Mouse (Mus musculus) kidney, adult 2 months (tissue): ENCODE results near the gene Rassf8. TPM values are rescaled to one million over a fixed set of nuclear protein-coding genes. Genes with fewer than 3 reads are reported as not detected.

Experiments used
- DNase-seq: peaks from one replicate; pipeline ENCODE4 v3.0.0; 2021
- H3K27ac ChIP-seq: fragments of 200-500 bp; 2 replicates; pipeline ENCODE4 v1.5.1; 2012; ENCODE audit warnings: low read depth, low read length, control low read depth, inconsistent platforms; ENCODE audit not compliant: insufficient read depth
- H3K27me3 ChIP-seq: fragments of 200-500 bp; replicated peaks from 2 replicates; pipeline ENCODE4 v1.6.1; 2012; ENCODE audit warnings: mild to moderate bottlenecking, moderate library complexity, low read length, inconsistent platforms; ENCODE audit not compliant: control insufficient read depth, insufficient read depth
- H3K36me3 ChIP-seq: fragments of 200-500 bp; 2 replicates; pipeline ENCODE4 v1.6.1; 2012; ENCODE audit warnings: mild to moderate bottlenecking, moderate library complexity, low read length, inconsistent platforms; ENCODE audit not compliant: control insufficient read depth, insufficient read depth
- H3K4me1 ChIP-seq: fragments of 200-500 bp; 2 replicates; pipeline ENCODE4 v1.6.1; 2011; ENCODE audit warnings: low read length; ENCODE audit not compliant: control insufficient read depth, insufficient read depth
- H3K4me3 ChIP-seq: fragments of 200-500 bp; 2 replicates; pipeline ENCODE4 v1.5.1; 2011; ENCODE audit warnings: mild to moderate bottlenecking, low read depth, low read length, control low read depth; ENCODE audit not compliant: insufficient read depth
- CTCF ChIP-seq: fragments of 200-500 bp; conservative IDR thresholded peaks from 2 replicates; pipeline ENCODE4 v1.5.1; 2011; ENCODE audit warnings: low read depth, mild to moderate bottlenecking, control low read depth, low read length, moderate library complexity, mixed read lengths; ENCODE audit not compliant: insufficient read depth, insufficient read length
- POLR2A ChIP-seq: fragments of 200-500 bp; IDR thresholded peaks from one replicate; pipeline ENCODE4 v1.6.1; 2011; ENCODE audit warnings: low read depth, low read length, control low read depth
- WGBS: fragments of 180-500 bp; shearing (Covaris S2); methylation state at CpG from one replicate; pipeline ENCODE4 v1.1.7; 2018; 5-methylcytosine and 5-hydroxymethylcytosine counted together
- polyA plus RNA-seq: library from polyadenylated mRNA; depleted of rRNA; stranded (reverse); fragments of >200 nt; gene quantifications from 2 replicates; pipeline ENCODE4 v1.2.3, GENCODE M21; 2012

Rassf8 gene
- polyA plus RNA-seq, 1 experiment, result 33.9 TPM

DNA sequence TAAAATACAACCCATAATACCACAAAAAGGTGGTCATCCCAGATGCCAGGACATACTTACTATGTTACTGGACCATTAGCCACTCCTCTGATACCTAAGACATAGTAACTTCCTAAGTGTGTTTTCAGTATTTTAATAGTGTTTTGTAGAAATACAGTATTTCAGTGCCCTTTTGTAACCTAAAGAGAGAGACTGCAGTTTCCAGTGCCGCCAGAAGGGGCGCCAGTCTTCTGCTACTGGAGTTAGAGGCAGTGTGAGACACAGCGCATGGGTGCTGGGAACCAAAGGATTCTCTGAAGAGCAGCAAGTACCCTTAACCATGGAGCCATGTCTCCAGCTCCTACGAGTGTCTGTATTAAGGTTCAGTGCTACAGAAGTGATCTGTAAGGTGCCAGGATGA, 48.1 kb downstream of the Rassf8 start:
- no peaks in the 10 kb centered on the region for H3K36me3 ChIP-seq
- H3K4me3 ChIP-seq, result no peak overlapping the region
- peaks cover 12% of the 10 kb centered on the region; the same call in 1 of the 2 replicates for H3K4me1 ChIP-seq
- 79% methylated on average over 4 of the region's 4 CpGs for WGBS
- no peak for DNase-seq
- no peak overlapping the region for H3K27ac ChIP-seq
- no peak for TF ChIP-seq POLR2A
- peak; percentile 33 for TF ChIP-seq CTCF
- no peaks in the 10 kb centered on the region for H3K27me3 ChIP-seq

DNA sequence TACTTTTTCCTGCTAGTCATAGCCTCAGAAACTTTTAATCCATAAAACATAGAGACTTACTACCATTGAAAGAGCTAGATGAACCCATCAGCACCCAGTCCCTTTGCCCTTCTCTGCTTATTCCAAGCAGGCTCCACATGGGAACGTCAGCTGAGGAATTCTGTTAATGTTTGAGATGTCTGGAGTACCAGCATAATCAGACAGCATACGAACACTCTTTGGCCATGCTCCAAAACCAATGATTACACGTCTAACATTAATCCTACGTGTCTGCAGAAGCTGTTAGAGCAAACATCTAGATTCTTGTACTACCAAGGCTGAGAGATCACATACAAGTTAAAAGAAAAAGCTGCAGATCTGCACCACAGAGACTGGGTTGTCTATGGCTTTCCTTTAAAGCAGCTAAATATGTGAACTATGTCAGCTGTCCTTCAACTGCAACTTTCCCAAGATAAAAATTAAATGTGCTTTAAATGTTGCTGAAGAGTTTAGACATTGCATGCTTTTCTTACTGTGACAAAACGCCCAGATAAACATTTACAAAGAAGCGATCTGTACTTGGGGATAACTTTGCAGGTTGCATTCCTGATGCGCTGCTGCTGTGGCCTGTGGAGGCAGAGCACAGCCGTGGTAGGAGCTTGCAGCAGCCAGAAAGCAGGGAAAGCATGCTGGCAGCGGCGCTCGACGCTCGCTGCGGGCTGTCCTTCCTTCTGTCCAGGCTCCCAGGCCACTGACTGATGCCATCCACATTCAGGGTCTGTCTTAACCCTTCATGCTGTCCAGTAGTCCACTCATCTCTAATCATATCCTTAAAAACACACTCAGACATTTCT, 49.9 kb downstream of the Rassf8 start:
- DNase-seq, result peak; percentile 74
- 30% methylated on average over 14 of the region's 14 CpGs for WGBS
- TF ChIP-seq CTCF, result no peak
- H3K4me1 ChIP-seq, result peaks cover 17% of the 10 kb centered on the region
- H3K27ac ChIP-seq, result no peak overlapping the region
- H3K36me3 ChIP-seq, result no peaks in the 10 kb centered on the region
- no peak overlapping the region for H3K4me3 ChIP-seq
- no peaks in the 10 kb centered on the region for H3K27me3 ChIP-seq

DNA sequence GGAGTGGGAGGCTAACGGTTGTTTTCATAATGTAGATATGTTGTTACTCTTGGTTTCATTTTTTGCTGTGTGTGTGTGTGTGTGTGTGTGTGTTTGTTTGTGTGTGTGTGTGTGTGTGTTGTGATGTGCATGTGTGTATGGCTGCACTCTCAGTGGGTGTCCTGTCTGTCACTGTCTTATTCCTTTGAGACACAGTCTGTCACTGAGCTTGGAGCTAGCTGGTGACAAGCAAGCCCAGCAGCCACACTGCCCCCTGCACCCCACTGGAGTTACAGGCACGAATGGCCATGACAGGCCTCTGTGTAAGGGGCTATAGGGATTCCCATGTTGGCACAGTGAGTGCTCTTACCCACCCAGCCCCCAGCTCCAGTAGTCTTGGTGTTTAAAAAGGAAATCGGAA, 51.1 kb downstream of the Rassf8 start:
- DNase-seq, result no peak
- H3K27me3 ChIP-seq, result no peaks in the 10 kb centered on the region
- no peak overlapping the region for H3K4me3 ChIP-seq
- WGBS, result 61% methylated on average over 3 of the region's 3 CpGs
- H3K4me1 ChIP-seq, result peaks cover 24% of the 10 kb centered on the region
- no peaks in the 10 kb centered on the region for H3K36me3 ChIP-seq
- TF ChIP-seq CTCF, result no peak
- TF ChIP-seq POLR2A, result no peak
- no peak overlapping the region for H3K27ac ChIP-seq

DNA sequence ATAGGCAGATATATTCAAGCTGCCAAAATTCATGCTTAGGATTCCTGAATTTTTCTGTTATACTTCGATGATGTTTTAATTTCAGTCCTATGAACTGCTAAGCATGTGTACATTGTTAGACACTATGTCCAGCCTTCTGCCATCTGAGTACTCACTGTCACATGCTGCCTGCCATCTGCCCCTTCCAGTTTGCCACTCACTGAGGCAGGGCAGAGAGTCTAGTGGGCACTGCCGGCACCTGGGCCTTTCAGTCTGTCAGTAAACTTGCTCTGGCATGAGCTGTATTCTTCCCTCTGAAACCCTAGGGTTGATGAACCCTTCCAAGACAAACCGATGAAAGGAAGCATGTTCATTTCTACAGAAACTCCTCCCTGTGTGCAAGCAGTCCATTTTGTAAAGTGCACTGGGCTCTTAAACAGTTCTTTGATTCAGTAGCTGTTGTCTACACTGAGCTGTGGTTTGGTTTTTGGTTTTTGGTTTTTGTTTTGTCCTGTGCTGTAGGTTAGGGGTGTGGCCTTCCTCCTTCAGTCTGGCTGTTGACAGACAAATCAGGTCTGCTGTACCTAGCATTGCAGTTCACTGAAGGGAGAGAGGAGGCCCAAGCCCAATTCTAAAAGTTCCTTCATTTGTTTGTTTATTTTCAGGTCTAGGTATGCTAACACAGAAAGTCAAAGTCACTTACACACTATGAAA, 55.4 kb downstream of the Rassf8 start:
- no peak for DNase-seq

DNA sequence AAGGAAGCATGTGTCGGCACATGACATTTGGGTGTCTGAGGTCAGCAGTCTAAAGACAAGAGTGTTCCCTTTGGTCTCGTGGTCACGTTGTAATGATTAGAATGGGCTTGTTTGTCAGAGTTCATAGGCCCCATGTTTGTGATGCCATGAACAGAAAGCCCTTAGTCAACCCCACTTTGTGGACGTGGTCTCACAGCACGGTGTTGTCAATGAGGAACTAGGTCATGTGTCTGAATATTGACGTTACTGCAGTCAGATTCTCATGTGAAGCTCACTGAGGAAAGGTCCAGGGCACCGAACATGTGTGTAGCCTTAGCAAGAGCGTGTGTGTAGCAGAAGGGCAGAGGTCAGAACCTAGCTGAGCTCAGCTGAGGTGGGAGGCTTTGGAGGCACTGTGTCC, 56.3 kb downstream of the Rassf8 start:
- H3K4me1 ChIP-seq, result peaks cover 23% of the 10 kb centered on the region
- H3K27ac ChIP-seq, result no peak overlapping the region
- H3K4me3 ChIP-seq, result no peak overlapping the region
- 63% methylated on average over 8 of the region's 8 CpGs for WGBS
- TF ChIP-seq POLR2A, result no peak
- TF ChIP-seq CTCF, result no peak
- H3K36me3 ChIP-seq, result no peaks in the 10 kb centered on the region
- H3K27me3 ChIP-seq, result no peaks in the 10 kb centered on the region
- DNase-seq, result no peak

More for the DNA sequence above, 55.4 kb downstream of the Rassf8 start:
- Histone ChIP-seq H3K4me1 (peaks cover 29% of the 10 kb centered on the region), H3K4me3 (no peak overlapping the region), H3K27me3 (no peaks in the 10 kb centered on the region), H3K36me3 (no peaks in the 10 kb centered on the region), H3K27ac (no peak overlapping the region)
- 53% methylated on average over 3 of the region's 3 CpGs for WGBS
- no peak for TF ChIP-seq CTCF
- TF ChIP-seq POLR2A, result no peak

DNA sequence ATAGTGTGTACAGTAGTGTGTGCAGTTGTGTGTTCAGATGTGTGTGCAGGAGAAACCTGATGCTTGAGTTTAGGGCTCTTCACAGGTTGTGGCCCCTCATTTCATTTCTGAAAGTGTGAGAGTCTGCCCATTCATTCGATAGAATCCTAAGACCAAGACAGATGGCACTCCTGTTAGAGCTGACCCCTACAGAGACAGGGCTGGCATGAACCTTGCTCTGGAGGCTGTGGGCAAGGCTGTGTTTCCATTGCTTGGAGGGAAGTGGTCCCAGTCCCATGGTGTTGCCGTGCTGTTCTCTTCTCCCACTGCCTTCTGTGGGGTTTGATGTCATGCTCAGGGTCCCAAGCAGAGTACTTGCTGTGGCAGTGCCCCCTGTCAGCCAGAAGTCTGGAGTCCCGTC, 57.7 kb downstream of the Rassf8 start:
- no peak overlapping the region for H3K4me3 ChIP-seq
- H3K27ac ChIP-seq, result no peak overlapping the region
- DNase-seq, result no peak
- no peaks in the 10 kb centered on the region for H3K27me3 ChIP-seq
- H3K4me1 ChIP-seq, result peaks cover 23% of the 10 kb centered on the region
- TF ChIP-seq CTCF, result no peak
- TF ChIP-seq POLR2A, result no peak
- 74% methylated on average over 3 of the region's 3 CpGs for whole genome bisulfite sequencing
- H3K36me3 ChIP-seq, result no peaks in the 10 kb centered on the region

DNA sequence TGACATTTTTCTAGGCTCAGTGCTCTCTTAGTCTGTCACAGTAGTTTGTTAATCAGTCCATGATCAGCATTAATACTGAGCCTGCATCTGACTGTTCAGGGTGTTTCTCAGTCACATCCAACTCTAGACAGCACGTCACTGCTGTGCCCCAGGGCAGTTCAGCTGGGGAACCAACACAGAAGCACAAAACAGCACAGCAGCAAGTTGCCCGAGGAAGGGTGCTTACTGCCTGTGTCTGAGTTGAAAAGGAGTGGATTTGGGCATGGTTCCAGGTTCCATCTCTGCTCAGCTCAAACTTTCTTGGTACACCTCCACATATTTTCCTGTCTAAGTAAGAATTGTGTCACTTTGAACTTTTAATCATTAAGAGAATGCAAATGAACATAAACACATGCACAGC, 60.2 kb downstream of the Rassf8 start:
- Histone ChIP-seq H3K27ac (no peak overlapping the region), H3K4me1 (peaks cover 23% of the 10 kb centered on the region; the same call in 1 of the 2 replicates), H3K4me3 (no peak overlapping the region), H3K36me3 (no peaks in the 10 kb centered on the region), H3K27me3 (no peaks in the 10 kb centered on the region)
- TF ChIP-seq POLR2A (no peak), CTCF (no peak)
- DNase-seq, result peak; percentile 31
- 27% methylated on average over 2 of the region's 2 CpGs for WGBS
